Mouse (Mus musculus) olfactory bulb, adult 2 months (tissue): ENCODE results near the gene Zbtb44.

ENCODE experiments used
- CTCF ChIP-seq: fragments of 200-500 bp; IDR thresholded peaks from 2 replicates; pipeline ENCODE4 v1.5.1; 2012; ENCODE audit warnings: low read depth, mild to moderate bottlenecking, low read length, moderate library complexity; ENCODE audit not compliant: insufficient read depth
- POLR2A ChIP-seq: fragments of 200-500 bp; IDR thresholded peaks from 2 replicates; pipeline ENCODE4 v1.6.1; 2012; ENCODE audit warnings: mild to moderate bottlenecking, low read depth, low read length, moderate library complexity; ENCODE audit not compliant: insufficient read depth

GRCm38 (mm10) chr9:31032546-31032945, 2.1 kb downstream of the Zbtb44 start:
- TF ChIP-seq CTCF (no peak), POLR2A (no peak)
